Mouse (Mus musculus) layer of hippocampus, adult 9-10 months (tissue): ENCODE results near the gene Mycbp2.

ENCODE experiments used
- DNase-seq: peaks from one replicate; pipeline ENCODE4 v3.0.0; 2022; ENCODE audit warnings: low spot score

The Mycbp2 gene

GRCm38 (mm10) chr14:103071471-103071870, 275.1 kb downstream of the Mycbp2 start:
- no peak for DNase-seq

- no peak for DNase-seq
These were observed 275.8 kb downstream of the Mycbp2 start for GRCm38 (mm10) chr14:103070790-103071189.

- DNase-seq: peak; percentile 66
These were observed 276.6 kb downstream of the Mycbp2 start, which contains the start of gene Cln5 for GRCm38 (mm10) chr14:103069864-103070611. Gene Cln5, plus strand, starts transcription at chr14:103070216.

GRCm38 (mm10) chr14:103069465-103069863, 277.1 kb downstream of the Mycbp2 start:
- no peak for DNase-seq

DNA sequence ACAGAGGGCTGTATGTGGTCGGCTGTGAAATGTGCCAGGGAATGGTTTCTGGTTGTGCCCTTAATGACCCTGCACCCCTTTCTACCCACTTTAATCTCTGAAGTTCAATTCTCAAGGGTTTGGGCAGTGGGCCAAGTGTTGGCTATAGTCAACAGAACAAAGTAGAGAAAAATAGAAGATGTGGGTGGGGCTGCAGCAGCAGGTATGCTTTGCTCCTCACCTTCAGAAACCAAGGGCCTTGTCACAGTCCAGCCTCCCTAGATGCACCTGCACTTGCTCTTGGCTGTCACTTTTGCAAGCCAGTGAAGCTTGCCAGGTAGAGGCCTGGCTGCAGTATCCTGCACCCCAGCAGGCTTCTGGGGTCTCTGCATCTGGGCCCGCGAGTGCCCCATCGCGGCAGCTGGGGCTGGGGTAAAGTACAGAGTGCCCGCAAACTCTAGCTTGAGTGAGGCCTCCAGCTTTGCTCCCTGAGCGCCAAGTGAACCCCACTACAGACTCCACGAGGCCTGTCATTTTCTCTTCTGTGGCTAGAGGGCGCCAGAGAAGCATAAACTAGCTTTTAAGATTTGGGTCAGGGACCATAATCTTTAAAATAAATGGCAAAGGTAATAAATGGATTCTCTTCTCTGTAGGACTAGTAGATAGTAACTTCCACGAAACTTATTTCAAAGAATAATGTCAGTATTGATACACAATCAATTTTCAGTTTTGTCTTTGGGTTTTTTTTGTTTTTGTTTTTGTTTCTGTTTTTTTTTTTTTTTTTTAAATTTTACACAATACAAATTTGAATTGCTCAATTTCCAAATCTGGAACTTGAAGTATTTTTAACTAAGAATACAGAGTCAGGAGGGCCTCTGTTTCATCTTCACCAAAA, 281.1 kb downstream of the Mycbp2 start:
- peak; percentile 78 for DNase-seq
